Mouse (Mus musculus) heart, adult 2 months (tissue): ENCODE results near the gene Stpg3. TPM values are rescaled to one million over a fixed set of nuclear protein-coding genes. Genes with fewer than 3 reads are reported as not detected.

ENCODE experiments used
- DNase-seq, 2 experiments: peaks; one replicate each; pipeline ENCODE4 v3.0.0; 2021
- H3K27ac ChIP-seq: fragments of 200-600 bp; 2 replicates; pipeline ENCODE4 v1.8.1; 2022
- H3K27me3 ChIP-seq: fragments of 200-500 bp; 2 replicates; pipeline ENCODE4 v1.6.1; 2012; ENCODE audit warnings: mild to moderate bottlenecking, low read length, inconsistent platforms, mixed read lengths; ENCODE audit not compliant: control insufficient read depth, insufficient read depth
- H3K36me3 ChIP-seq: fragments of 200-500 bp; 2 replicates; pipeline ENCODE4 v1.6.1; 2012; ENCODE audit warnings: low read length, inconsistent platforms; ENCODE audit not compliant: control insufficient read depth, insufficient read depth
- H3K4me1 ChIP-seq: fragments of 200-500 bp; 2 replicates; pipeline ENCODE4 v1.6.1; 2011; ENCODE audit warnings: low read length; ENCODE audit not compliant: control insufficient read depth, insufficient read depth
- H3K4me3 ChIP-seq: fragments of 200-600 bp; 2 replicates; pipeline ENCODE4 v1.8.1; 2022
- H3K79me2 ChIP-seq: fragments of 200-500 bp; replicated peaks from 2 replicates; pipeline ENCODE4 v1.6.1; 2012; ENCODE audit warnings: mild to moderate bottlenecking, inconsistent platforms, low read length, moderate library complexity, mixed read lengths; ENCODE audit not compliant: control insufficient read depth, insufficient read depth
- H3K9ac ChIP-seq: fragments of 200-500 bp; 2 replicates; pipeline ENCODE4 v1.6.1; 2012; ENCODE audit warnings: low read depth, mild to moderate bottlenecking, control low read depth, inconsistent platforms, low read length, mixed read lengths
- CTCF ChIP-seq: fragments of 200-600 bp; IDR thresholded peaks from 2 replicates; pipeline ENCODE4 v1.8.1; 2022; ENCODE audit warnings: antibody characterized with exemption, mild to moderate bottlenecking, moderate library complexity
- EP300 ChIP-seq: fragments of 200-500 bp; IDR thresholded peaks from 2 replicates; pipeline ENCODE4 v1.6.1; 2011; ENCODE audit warnings: low read depth, low read length, control low read depth; ENCODE audit not compliant: insufficient read depth
- POLR2A ChIP-seq: fragments of 200-500 bp; IDR thresholded peaks from 2 replicates; pipeline ENCODE4 v1.6.1; 2011; ENCODE audit warnings: mild to moderate bottlenecking, low read depth, low read length, control low read depth; ENCODE audit not compliant: insufficient read depth
- whole genome bisulfite sequencing: fragments of 180-500 bp; shearing (Covaris S2); methylation state at CpG from one replicate; pipeline ENCODE4 v1.1.7; 2018; 5-methylcytosine and 5-hydroxymethylcytosine counted together
- intact Hi-C: fragments of 180-260 bp; cut with DNase I; formaldehyde crosslinking; loops from one replicate; pipeline ENCODE4 v1.15.1; 2025
- polyA plus RNA-seq: library from polyadenylated mRNA; depleted of rRNA; stranded (reverse); fragments of >200 nt; gene quantifications from 2 replicates; pipeline ENCODE4 v1.2.3, GENCODE M21; 2012
- total RNA-seq, 2 experiments: library from RNA; stranded (reverse); gene quantifications; 2 replicates each; pipeline ENCODE4 v1.2.3; 2021

Stpg3 gene
- total and polyA plus RNA-seq, 3 experiments, result not detected

DNA sequence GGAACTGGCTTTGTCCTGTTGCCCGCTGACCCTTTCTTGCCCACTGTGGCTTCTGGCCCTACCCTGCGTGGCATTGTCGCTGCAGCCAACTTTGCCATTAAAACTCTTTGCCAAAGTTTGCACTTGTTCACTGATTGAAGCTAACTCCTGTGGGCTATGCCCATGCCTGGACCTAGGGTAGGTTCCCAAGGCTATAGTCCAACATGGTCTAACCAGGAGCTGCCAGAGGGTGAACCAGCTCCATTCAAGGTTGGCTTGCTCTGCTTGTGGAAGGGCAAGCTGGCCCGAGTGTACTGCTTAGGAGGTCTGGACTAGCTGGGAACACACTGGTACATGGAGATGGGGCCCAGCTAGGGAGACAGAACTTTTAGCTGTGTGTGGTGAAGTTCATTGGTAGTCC, 29.7 kb upstream of the Stpg3 start:
- no peaks in the 10 kb centered on the region for H3K36me3 ChIP-seq
- DNase-seq, result no peak
- intact Hi-C loops, result no loop called here
- H3K9ac ChIP-seq, result no peak overlapping the region
- no peak overlapping the region for H3K4me3 ChIP-seq
- H3K79me2 ChIP-seq, result no peaks in the 10 kb centered on the region
- no peak overlapping the region for H3K27ac ChIP-seq
- TF ChIP-seq EP300 (no peak), POLR2A (no peak), CTCF (no peak)
- 82% methylated on average over 4 of the region's 4 CpGs for WGBS
- H3K27me3 ChIP-seq, result peaks cover 5% of the 10 kb centered on the region; the same call in 1 of the 2 replicates
- H3K4me1 ChIP-seq, result peaks cover 2% of the 10 kb centered on the region; the same call in 1 of the 2 replicates

DNA sequence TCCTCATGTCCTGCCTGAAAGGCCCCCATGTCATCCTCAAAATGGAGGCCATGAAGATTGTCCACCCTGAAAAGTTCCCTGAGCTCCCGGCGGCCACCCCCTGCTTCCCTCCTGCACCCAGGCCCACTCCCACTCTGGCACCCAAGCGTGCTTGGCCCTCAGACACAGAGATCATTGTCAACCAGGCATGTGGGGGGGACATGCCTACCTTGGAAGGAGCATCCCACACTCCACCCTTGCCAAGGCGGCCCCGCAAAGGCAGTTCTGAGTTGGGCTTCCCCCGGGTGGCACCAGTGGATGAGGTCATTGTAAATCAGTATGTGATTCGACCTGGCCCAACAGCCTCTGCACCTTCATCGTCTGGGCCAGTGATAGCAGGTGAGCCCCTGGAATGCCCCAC, 28.9 kb upstream of the Stpg3 start:
- Histone ChIP-seq H3K27ac (no peak overlapping the region), H3K9ac (no peak overlapping the region), H3K27me3 (peaks cover 5% of the 10 kb centered on the region; the same call in 1 of the 2 replicates), H3K4me3 (no peak overlapping the region), H3K79me2 (no peaks in the 10 kb centered on the region), H3K36me3 (no peaks in the 10 kb centered on the region), H3K4me1 (peaks cover 2% of the 10 kb centered on the region; the same call in 1 of the 2 replicates)
- DNase-seq, result no peak
- intact Hi-C loops, result no loop called here
- TF ChIP-seq CTCF, result no peak
- TF ChIP-seq POLR2A, result no peak
- TF ChIP-seq EP300, result no peak
- 71% methylated on average over 8 of the region's 8 CpGs for WGBS

DNA sequence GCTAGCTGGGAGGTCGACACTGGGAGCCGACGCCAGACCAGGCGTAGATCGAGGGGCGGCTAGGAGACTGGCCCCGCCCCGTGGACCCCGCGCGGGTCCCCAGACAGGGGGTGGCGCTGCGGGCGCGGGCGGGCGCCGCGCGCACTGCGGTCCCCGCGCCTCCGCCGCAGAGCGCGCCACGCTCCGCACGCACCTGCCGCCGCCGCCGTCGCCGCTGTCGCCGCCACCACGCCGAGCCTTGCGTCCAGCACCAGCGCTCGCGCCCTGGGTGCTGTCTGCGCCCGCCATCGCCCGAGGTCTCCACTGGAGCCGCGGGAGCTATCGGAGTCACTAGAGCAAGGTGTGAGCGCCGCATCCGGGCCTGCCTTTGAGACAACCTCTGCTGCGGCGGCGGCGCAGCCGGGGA, 27.7 kb upstream of the Stpg3 start, which contains the start of the genes Rnf208 and Cysrt1:
Gene Rnf208 (plus strand): TSS at position 155 of the 406 bp plus-strand sequence.
Gene Cysrt1 (minus strand): TSS at position 352 of the 406 bp plus-strand sequence.
- H3K27ac ChIP-seq, result no peak within 1 kb of the TSS; the same call in 1 of the 2 replicates
- WGBS, result under 1% methylated on average over 53 of the region's 59 CpGs

DNA sequence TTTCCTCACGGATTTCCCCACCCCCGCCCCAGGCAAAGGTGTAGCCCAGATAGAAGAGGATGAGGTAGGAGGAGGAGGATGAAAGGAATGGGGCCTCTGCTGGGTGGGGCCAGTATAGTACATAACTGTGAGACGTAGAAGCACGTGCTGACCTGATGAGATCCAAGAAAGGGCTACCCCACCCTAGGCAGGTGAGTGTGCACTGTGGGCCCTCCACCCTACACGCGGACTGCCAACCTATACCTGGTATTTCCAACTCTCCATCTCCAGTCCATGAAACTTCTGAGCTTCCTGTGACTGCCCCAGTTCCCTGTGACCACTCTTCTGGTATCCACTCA, 27.0 kb upstream of the Stpg3 start:
- H3K4me3 ChIP-seq, result no peak overlapping the region
- peaks cover 2% of the 10 kb centered on the region; the same call in 1 of the 2 replicates for H3K4me1 ChIP-seq
- intact Hi-C loops, result no loop called here
- DNase-seq, result no peak
- no peak overlapping the region for H3K9ac ChIP-seq
- H3K27ac ChIP-seq, result no peak overlapping the region
- TF ChIP-seq CTCF, result no peak
- TF ChIP-seq POLR2A, result no peak
- TF ChIP-seq EP300, result no peak
- WGBS, result 19% methylated on average over 6 of the region's 6 CpGs
- no peaks in the 10 kb centered on the region for H3K36me3 ChIP-seq
- peaks cover 5% of the 10 kb centered on the region; the same call in 1 of the 2 replicates for H3K27me3 ChIP-seq
- H3K79me2 ChIP-seq, result no peaks in the 10 kb centered on the region

More for the DNA sequence above, 27.7 kb upstream of the Stpg3 start, which contains the start of the genes Rnf208 and Cysrt1:
- DNase-seq, result no peak
- H3K36me3 ChIP-seq, result no peaks in the 10 kb centered on the region
- H3K9ac ChIP-seq, result no peak within 1 kb of the TSS
- TF ChIP-seq EP300, result no peak
- no peak for TF ChIP-seq CTCF
- no peak for TF ChIP-seq POLR2A
- no peaks in the 10 kb centered on the region for H3K79me2 ChIP-seq
- peaks cover 5% of the 10 kb centered on the region; the same call in 1 of the 2 replicates for H3K27me3 ChIP-seq
- intact Hi-C loops, result no loop called here
- peaks cover 2% of the 10 kb centered on the region; the same call in 1 of the 2 replicates for H3K4me1 ChIP-seq
- H3K4me3 ChIP-seq, result peak within 1 kb of the TSS; percentile 36

DNA sequence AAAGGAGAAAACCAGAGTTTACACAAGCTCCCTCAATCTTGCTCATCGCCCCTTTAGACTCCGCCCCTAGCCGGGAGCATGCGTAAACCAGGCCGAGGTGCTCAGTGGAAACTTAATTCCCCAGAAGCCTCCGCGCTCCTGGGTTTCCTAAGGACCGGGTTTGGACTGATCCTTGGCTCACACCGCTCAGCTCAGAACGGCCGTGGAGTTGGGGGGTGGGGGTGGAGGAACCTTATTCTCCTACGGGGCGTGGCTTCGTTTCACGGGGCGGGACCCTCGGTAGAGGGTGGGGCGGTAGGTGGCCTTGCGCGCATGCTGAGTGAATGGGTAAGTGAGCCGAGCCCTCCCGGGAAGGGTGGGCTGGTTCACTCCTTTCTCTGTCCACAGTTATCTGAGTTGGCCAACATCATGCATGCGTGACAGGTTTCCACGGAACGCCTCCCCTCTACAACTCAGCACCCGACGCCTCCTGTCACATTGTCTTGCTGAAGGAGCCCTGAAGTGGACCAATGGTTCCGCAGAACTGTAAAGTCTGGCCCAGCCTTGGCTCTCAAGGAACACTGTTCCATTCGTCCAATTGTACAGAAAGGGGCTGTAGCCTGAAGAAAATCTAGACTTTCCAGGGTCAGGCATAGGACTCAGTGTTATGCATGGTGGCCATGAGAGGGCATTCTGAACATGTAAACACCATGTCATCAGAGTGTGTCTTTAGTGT, 26.4 kb upstream of the Stpg3 start:
- Histone ChIP-seq H3K4me1 (peaks cover 2% of the 10 kb centered on the region; the same call in 1 of the 2 replicates), H3K4me3 (peak overlapping the region; percentile 36), H3K36me3 (no peaks in the 10 kb centered on the region), H3K27me3 (peaks cover 5% of the 10 kb centered on the region; the same call in 1 of the 2 replicates), H3K27ac (no peak overlapping the region; the same call in 1 of the 2 replicates), H3K9ac (0 out of 2 replicates have a peak overlapping the region, but pooled peaks have one; percentile 25), H3K79me2 (no peaks in the 10 kb centered on the region)
- intact Hi-C loops, result no loop called here
- 3% methylated on average over 29 of the region's 29 CpGs for WGBS
- peak; percentile 66 to 67 for DNase-seq
- TF ChIP-seq POLR2A (no peak), CTCF (no peak), EP300 (no peak)

DNA sequence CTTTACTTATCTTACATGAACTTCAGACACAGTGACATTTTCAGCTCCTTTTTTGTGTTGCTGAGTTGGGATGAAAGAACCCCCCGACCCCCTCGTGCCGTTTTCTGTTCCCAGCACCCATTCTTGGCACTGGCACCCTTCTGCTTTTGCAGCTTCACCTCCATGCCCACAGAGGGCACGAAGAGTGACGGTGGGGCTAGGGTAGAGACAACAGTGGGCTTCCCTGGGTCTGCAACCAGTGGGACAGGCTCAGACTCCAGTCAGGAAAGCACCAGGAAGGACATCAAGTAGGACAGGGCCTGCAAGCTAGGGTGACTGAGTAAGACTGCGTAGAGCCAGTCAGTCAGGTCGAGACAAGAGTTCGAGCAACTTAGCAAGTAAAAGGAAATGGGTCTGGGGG, 25.9 kb upstream of the Stpg3 start:
- Histone ChIP-seq H3K27me3 (peaks cover 5% of the 10 kb centered on the region; the same call in 1 of the 2 replicates), H3K9ac (no peak overlapping the region), H3K4me3 (no peak overlapping the region; the same call in 1 of the 2 replicates), H3K4me1 (peaks cover 2% of the 10 kb centered on the region; the same call in 1 of the 2 replicates), H3K36me3 (no peaks in the 10 kb centered on the region), H3K27ac (no peak overlapping the region), H3K79me2 (no peaks in the 10 kb centered on the region)
- DNase-seq, result no peak
- WGBS, result 58% methylated on average over 8 of the region's 8 CpGs
- intact Hi-C loops, result no loop called here
- TF ChIP-seq EP300, result no peak
- no peak for TF ChIP-seq POLR2A
- TF ChIP-seq CTCF, result no peak
